ENCODE assay signal across 12 mouse cellular contexts in the genomic region with DNA sequence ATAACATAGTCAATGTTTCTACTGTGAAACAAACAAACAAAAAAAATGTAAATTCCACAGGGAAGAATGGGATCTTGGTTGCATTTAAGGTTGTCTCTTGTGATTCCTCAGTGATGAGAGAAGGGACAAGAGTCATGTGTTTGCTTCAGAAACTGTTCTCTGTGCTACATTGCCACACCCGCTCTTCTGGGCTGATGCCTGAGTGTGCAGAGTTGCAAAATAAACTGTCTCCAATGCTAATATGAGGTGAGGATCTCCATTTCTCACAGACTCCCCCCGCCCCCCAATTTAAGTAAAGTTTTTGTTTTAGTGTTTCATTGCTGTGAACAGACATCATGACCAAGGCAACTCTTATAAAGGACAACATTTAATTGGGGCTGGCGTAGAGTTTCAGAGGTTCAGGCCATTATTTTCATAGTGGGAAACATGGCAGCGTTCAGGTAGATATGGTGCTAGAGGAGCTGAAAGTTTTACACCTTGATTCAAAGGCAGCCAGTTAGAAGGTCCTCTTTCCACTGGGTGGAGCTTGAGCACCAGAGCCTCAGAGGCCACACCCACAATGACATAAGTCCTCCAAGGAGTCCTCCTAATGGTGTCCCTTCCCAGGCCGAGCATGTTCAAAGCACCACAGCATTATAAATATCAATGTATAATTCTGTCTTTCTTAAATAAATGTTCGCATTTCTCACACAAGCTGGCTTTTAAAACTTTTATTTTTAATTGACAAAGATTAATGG. TPM values are rescaled to one million over a fixed set of nuclear protein-coding genes. Genes with fewer than 3 reads are reported as not detected.
DNase-seq lines count a peak whose midpoint lies in the region; ATAC-seq and TF ChIP-seq lines count a peak whose summit lies in the region.
"Had no signal": no experiment of that assay in that cellular context is flagged by ENCODE, and none has a peak within 500 bp of the region (broad histone marks: within the 10 kb centered on the region; RNA-seq: fewer than 3 reads in every experiment).

No protein-coding gene starts in this region.

- no peak overlapping the region for H3K9ac ChIP-seq in kidney, embryonic 15.5 days
- H3K9ac ChIP-seq in kidney, embryonic 14.5 days (ENCODE audit: low read depth, low read length): no peak overlapping the region
- no peak overlapping the region; the same call in 1 of the 2 replicates for H3K9ac ChIP-seq in MEL (ENCODE audit: control insufficient read depth, low read depth, low read length, poor library complexity, severe bottlenecking)
- no peak overlapping the region for H3K9ac ChIP-seq in liver, postnatal 0 days (replicated peaks)
- H3K9ac ChIP-seq: neural tube, embryonic 13.5 days had no signal

- no peak for TF ChIP-seq CTCF in MEL (IDR thresholded peaks at IDR 0.05 in 2 of 3, conservative IDR thresholded peaks at IDR 0.05 in 1 of 3; ENCODE audit: control insufficient read depth in 1 of 3, insufficient read depth in 1 of 3, low read depth in 2 of 3, low read length in 3 of 3, poor library complexity in 1 of 3, severe bottlenecking in 1 of 3)
- TF ChIP-seq CTCF in liver, postnatal 0 days (IDR thresholded peaks at IDR 0.05; ENCODE audit: low read depth): no peak

- 78% methylated on average over 6 of the region's 6 CpGs for WGBS in kidney, embryonic 15.5 days
- 80% methylated on average over 6 of the region's 6 CpGs for WGBS in kidney, embryonic 14.5 days
- WGBS in liver, postnatal 0 days (ENCODE audit: insufficient replicate concordance): 69% methylated on average over 6 of the region's 6 CpGs

- H3K36me3 ChIP-seq in kidney, embryonic 15.5 days: peaks cover 35% of the 10 kb centered on the region
- H3K36me3 ChIP-seq in kidney, embryonic 14.5 days (ENCODE audit: control insufficient read depth, insufficient read depth, low read length): peaks cover 36% of the 10 kb centered on the region
- H3K36me3 ChIP-seq in MEL (ENCODE audit: control insufficient read depth in 1 of 2, insufficient read depth in 2 of 2, low read length in 2 of 2): peaks cover 5 to 43% of the 10 kb centered on the region in 2 experiments
- peaks cover 27% of the 10 kb centered on the region for H3K36me3 ChIP-seq in liver, postnatal 0 days (replicated peaks; ENCODE audit: insufficient read depth, low read length)

- no peaks in the 10 kb centered on the region for H3K9me3 ChIP-seq in kidney, embryonic 15.5 days (replicated peaks)
- H3K9me3 ChIP-seq in kidney, embryonic 14.5 days (ENCODE audit: control insufficient read depth, low read length): no peaks in the 10 kb centered on the region
- no peaks in the 10 kb centered on the region for H3K9me3 ChIP-seq in MEL (replicated peaks; ENCODE audit: insufficient read depth, low read length)
- no peaks in the 10 kb centered on the region for H3K9me3 ChIP-seq in liver, postnatal 0 days (ENCODE audit: low read length)
- H3K9me3 ChIP-seq: megakaryocyte, embryonic 14.5 days; neural tube, embryonic 13.5 days had no signal

- no peak overlapping the region for H3K4me3 ChIP-seq in kidney, embryonic 15.5 days (replicated peaks)
- no peak overlapping the region for H3K4me3 ChIP-seq in kidney, embryonic 14.5 days (ENCODE audit: low read length)
- no peak overlapping the region for H3K4me3 ChIP-seq in MEL (ENCODE audit: control insufficient read depth in 1 of 2, insufficient read depth in 1 of 2, low read depth in 2 of 2, low read length in 2 of 2)
- H3K4me3 ChIP-seq in liver, postnatal 0 days (ENCODE audit: low read depth, low read length): no peak overlapping the region
- H3K4me3 ChIP-seq: megakaryocyte, embryonic 14.5 days; neural tube, embryonic 13.5 days had no signal

- no peaks in the 10 kb centered on the region for H3K27me3 ChIP-seq in kidney, embryonic 15.5 days
- no peaks in the 10 kb centered on the region for H3K27me3 ChIP-seq in kidney, embryonic 14.5 days (ENCODE audit: control insufficient read depth, insufficient read depth, low read length)
- H3K27me3 ChIP-seq in MEL (ENCODE audit: control insufficient read depth in 1 of 2, insufficient read depth in 2 of 2, low read length in 2 of 2): no peaks in the 10 kb centered on the region
- H3K27me3 ChIP-seq in liver, postnatal 0 days (ENCODE audit: insufficient read depth, low read length): no peaks in the 10 kb centered on the region
- H3K27me3 ChIP-seq: megakaryocyte, embryonic 14.5 days; neural tube, embryonic 13.5 days had no signal

- peaks cover 16% of the 10 kb centered on the region for H3K4me1 ChIP-seq in kidney, embryonic 15.5 days
- H3K4me1 ChIP-seq in kidney, embryonic 14.5 days (ENCODE audit: control insufficient read depth, insufficient read depth, low read length): peaks cover 11% of the 10 kb centered on the region
- H3K4me1 ChIP-seq in MEL (ENCODE audit: control insufficient read depth in 1 of 2, insufficient read depth in 2 of 2, low read length in 2 of 2): peaks cover 0 to 18% of the 10 kb centered on the region in 2 experiments
- peaks cover 3% of the 10 kb centered on the region for H3K4me1 ChIP-seq in liver, postnatal 0 days (ENCODE audit: insufficient read depth)

- ATAC-seq in kidney, embryonic 15.5 days (replicated peaks; ENCODE audit: low FRiP score): peak; percentile 65
- no peak for ATAC-seq in kidney, embryonic 14.5 days (ENCODE audit: low FRiP score, low TSS enrichment)
- peak; percentile 89 for ATAC-seq in erythroid progenitor cell, adult 5-6 weeks (replicated peaks; ENCODE audit: low FRiP score, poor library complexity, severe bottlenecking)
- ATAC-seq in liver, postnatal 0 days: peak; percentile 48; the same call in 1 of the 2 replicates

- no peak for TF ChIP-seq RAD21 in MEL (IDR thresholded peaks at IDR 0.05; ENCODE audit: low read depth, low read length)

- H3K27ac ChIP-seq in kidney, embryonic 15.5 days: no peak overlapping the region
- H3K27ac ChIP-seq in kidney, embryonic 14.5 days (ENCODE audit: low read depth, low read length): no peak overlapping the region
- peak overlapping the region; percentile 72; the same call in 1 of the 2 replicates for H3K27ac ChIP-seq in MEL (ENCODE audit: control insufficient read depth, low read depth, low read length)
- H3K27ac ChIP-seq in liver, postnatal 0 days (ENCODE audit: low read depth): no peak overlapping the region
- H3K27ac ChIP-seq: neural tube, embryonic 13.5 days had no signal

- peak in 1 of 2 experiments; percentile 13; a peak in 1 of 4 replicates for TF ChIP-seq POLR2A in MEL (IDR thresholded peaks at IDR 0.05; ENCODE audit: control insufficient read depth in 1 of 2, insufficient read depth in 1 of 2, low read depth in 1 of 2, low read length in 2 of 2, poor library complexity in 1 of 2)

- DNase-seq in MEL (ENCODE audit: low read depth, low spot score): peak; percentile 82
- DNase-seq in liver, postnatal 0 days: no peak
- DNase-seq in gastrocnemius, postnatal 4 days (ENCODE audit: low spot score in 2 of 2): no peak
- DNase-seq in left cerebral cortex, adult 18-20 months (ENCODE audit: low spot score in 2 of 2): no peak
- no peak for DNase-seq in gastrocnemius, adult 18-20 months (ENCODE audit: low spot score)
- DNase-seq: kidney, adult 11 months; spleen, adult 18-20 months had no signal

- H3K4me2 ChIP-seq in kidney, embryonic 15.5 days: no peak overlapping the region
- no peak overlapping the region for H3K4me2 ChIP-seq in kidney, embryonic 14.5 days (replicated peaks; ENCODE audit: low read depth, low read length)
- H3K4me2 ChIP-seq in liver, postnatal 0 days (ENCODE audit: low read depth, low read length): no peak overlapping the region
- H3K4me2 ChIP-seq: neural tube, embryonic 13.5 days had no signal

- no peak for TF ChIP-seq EP300 in MEL (IDR thresholded peaks at IDR 0.05; ENCODE audit: low read depth in 1 of 2, low read length in 2 of 2)
- TF ChIP-seq EP300 in liver, postnatal 0 days (IDR thresholded peaks at IDR 0.05; ENCODE audit: low read depth): no peak

- peaks cover 12% of the 10 kb centered on the region for H3K79me2 ChIP-seq in MEL (ENCODE audit: control insufficient read depth, insufficient read depth, low read length, poor library complexity)

TF ChIP-seq in MEL, 35 proteins besides CTCF, POLR2A, EP300 and RAD21 (continues in another document):
- TF ChIP-seq ZMIZ1 (IDR thresholded peaks at IDR 0.05; ENCODE audit: low read depth, low read length): no peak
- TF ChIP-seq MYC (IDR thresholded peaks at IDR 0.05; ENCODE audit: low read depth, low read length): no peak
- no peak for TF ChIP-seq TCF12 (IDR thresholded peaks at IDR 0.05; ENCODE audit: low read depth, low read length)
- TF ChIP-seq TAL1 (IDR thresholded peaks at IDR 0.05; ENCODE audit: low read length): no peak
- no peak for TF ChIP-seq BHLHE40 (IDR thresholded peaks at IDR 0.05; ENCODE audit: borderline replicate concordance, low read depth, low read length)
- TF ChIP-seq KAT2A (conservative IDR thresholded peaks at IDR 0.05; ENCODE audit: low read depth, low read length): no peak
- TF ChIP-seq TBP (IDR thresholded peaks at IDR 0.05; ENCODE audit: low read depth, low read length): no peak

RNA-seq across cellular contexts. Expression of gene Rps12, which starts 6.4 kb away (rescaled TPM):
- 195 and 221 TPM in 2 replicates for polyA plus RNA-seq in kidney, embryonic 15.5 days (2015; fragmentation: Nextera tagmentation; extraction: Ambion mirVana)
- 203 and 268 TPM in 2 replicates for polyA plus RNA-seq in kidney, embryonic 14.5 days (2014; fragmentation: Nextera tagmentation; extraction: Ambion mirVana)
- total RNA-seq in MEL (2012; rRNA removed): 5,370 and 5,608 TPM in 2 replicates
- polyA plus RNA-seq in MEL (2012; ENCODE audit: insufficient read depth in 1 of 2, insufficient read length in 2 of 2, low read depth in 1 of 2, low replicate concordance in 2 of 2, missing spikeins in 1 of 2): 1,000 to 10,000 TPM in 1 of 2 experiments, 100 to 1,000 TPM in 1; 135 to 1,493 TPM
- 1,496 and 1,704 TPM in 2 replicates for total RNA-seq in erythroid progenitor cell, adult 5-6 weeks (2015; ENCODE audit: low replicate concordance)
- 275 and 669 TPM in 2 replicates for total RNA-seq in erythroid progenitor cell, adult 5-6 weeks (2017; ENCODE audit: low replicate concordance)
- polyA plus RNA-seq in liver, postnatal 0 days (2015; fragmentation: Nextera tagmentation; extraction: Ambion mirVana): 145 and 149 TPM in 2 replicates
- 100 to 1,000 TPM; 472 to 555 TPM for total RNA-seq in gastrocnemius, postnatal 4 days (2021)
- 100 to 1,000 TPM; 216 to 218 TPM for total RNA-seq in left cerebral cortex, adult 18-20 months (2021)
- 100 to 1,000 TPM; 183 to 193 TPM for total RNA-seq in gastrocnemius, adult 18-20 months (2021)

RNA-seq across cellular contexts. Expression of gene Slc18b1, which starts 16.1 kb away (rescaled TPM):
- polyA plus RNA-seq in kidney, embryonic 15.5 days (2015; fragmentation: Nextera tagmentation; extraction: Ambion mirVana): 18.2 and 19.1 TPM in 2 replicates
- polyA plus RNA-seq in kidney, embryonic 14.5 days (2014; fragmentation: Nextera tagmentation; extraction: Ambion mirVana): 13.4 and 20.0 TPM in 2 replicates
- total RNA-seq in MEL (2012; rRNA removed): not detected in 2 replicates
- not detected for polyA plus RNA-seq in MEL (2012; ENCODE audit: insufficient read depth in 1 of 2, insufficient read length in 2 of 2, low read depth in 1 of 2, low replicate concordance in 2 of 2, missing spikeins in 1 of 2)
- total RNA-seq in erythroid progenitor cell, adult 5-6 weeks (2015; ENCODE audit: low replicate concordance): 0.36 TPM in 1 of 2 replicates, not detected in the other
- total RNA-seq in erythroid progenitor cell, adult 5-6 weeks (2017; ENCODE audit: low replicate concordance): not detected in 2 replicates
- polyA plus RNA-seq in liver, postnatal 0 days (2015; fragmentation: Nextera tagmentation; extraction: Ambion mirVana): 1.2 and 1.5 TPM in 2 replicates
- total RNA-seq in gastrocnemius, postnatal 4 days (2021): 10 to 100 TPM; 17.1 to 20.8 TPM
- total RNA-seq in left cerebral cortex, adult 18-20 months (2021): 10 to 100 TPM; 27.6 to 28.8 TPM
- 1 to 10 TPM; 4.2 to 7.3 TPM for total RNA-seq in gastrocnemius, adult 18-20 months (2021)
